Mouse (Mus musculus) E14TG2a.4 (cell line): ENCODE data around the gene Olfr10.

Source experiments
- CTCF ChIP-seq: conservative IDR thresholded peaks from 2 replicates; pipeline ENCODE4 v1.5.1; 2014; ENCODE audit warnings: low read length
- POU5F1 ChIP-seq: IDR thresholded peaks from 2 replicates; pipeline ENCODE4 v1.6.1; 2014; ENCODE audit warnings: low read length, borderline replicate concordance

- TF ChIP-seq CTCF (no peak), POU5F1 (no peak)
Measured at GRCm38 (mm10) chr11:49334888-49335287, 30.3 kb downstream of the Olfr10 start, which contains the start of gene Olfr1390.
